Mouse (Mus musculus): ENCODE measurements around the gene Tm7sf2.

DNA sequence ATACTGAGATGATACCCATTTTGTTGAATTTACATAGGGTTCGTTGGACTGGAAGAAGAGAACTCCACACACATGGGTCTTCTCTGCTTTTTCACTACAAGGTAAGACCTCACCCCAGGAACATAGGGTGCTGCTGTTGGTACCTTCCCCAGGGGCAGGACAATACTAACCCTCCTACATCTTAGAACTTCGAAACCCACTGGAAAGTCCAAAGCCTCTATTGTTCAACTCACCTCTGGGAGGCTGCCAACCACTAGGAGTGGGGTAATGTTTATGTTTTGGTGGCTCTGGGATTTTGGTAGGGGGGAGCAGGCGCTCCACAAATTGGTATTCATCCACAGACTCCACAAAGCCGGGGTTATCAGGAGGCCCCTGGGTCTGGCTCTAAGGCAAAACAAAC is 11.5 kb downstream of the Tm7sf2 start:
- TF ChIP-seq CTCF (IDR thresholded peaks at IDR 0.05; ENCODE audit: extremely low read depth, insufficient read depth, insufficient read length, insufficient replicate concordance) (no peak), POLR2A (IDR thresholded peaks at IDR 0.05; ENCODE audit: low read depth, low read length) (no peak)
